Mouse (Mus musculus) cerebellum, adult 9-10 months (tissue): ENCODE data around the gene Sox5.

Experiments
- DNase-seq: peaks from one replicate; pipeline ENCODE4 v3.0.0; 2022

The Sox5 gene

DNA sequence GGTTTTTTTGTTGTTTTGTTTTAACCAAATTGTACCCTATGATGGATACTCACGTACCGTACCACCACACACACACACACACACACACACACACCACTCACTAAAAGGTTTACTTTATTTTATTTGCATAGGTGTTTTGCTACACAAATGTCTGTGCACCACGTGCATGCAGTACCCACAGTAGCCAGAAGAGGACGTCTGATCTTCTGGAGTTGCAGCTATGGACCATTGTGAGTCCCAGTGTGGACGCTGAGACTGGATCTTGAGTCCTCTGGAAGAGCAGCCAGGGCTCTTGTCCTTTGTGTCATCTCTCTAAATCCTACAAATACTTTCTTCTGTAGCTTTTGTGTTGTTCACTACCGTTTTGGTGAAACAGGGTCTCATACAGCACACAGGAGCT lies 776.6 kb downstream of the Sox5 start:
- DNase-seq = no peak

DNA sequence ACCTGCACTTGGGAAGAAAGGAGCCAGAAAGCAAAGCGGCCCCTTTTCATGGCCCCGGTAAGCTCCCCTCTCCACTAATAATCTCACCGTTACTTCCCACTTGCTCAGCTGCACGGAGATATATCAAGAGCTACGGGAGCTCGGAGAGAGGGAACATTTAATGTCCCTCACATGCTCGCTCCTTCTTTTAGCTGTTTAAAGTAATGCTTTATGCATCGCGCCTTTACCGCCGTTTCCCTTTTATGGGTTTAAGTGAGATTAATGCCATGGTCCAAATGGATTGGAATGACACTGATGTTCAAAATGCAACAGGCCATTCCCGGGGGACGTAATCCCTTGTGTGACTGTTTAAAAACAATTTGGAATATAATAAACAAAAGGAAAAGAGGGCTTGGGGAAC lies 783.6 kb downstream of the Sox5 start:
- no peak for DNase-seq

DNA sequence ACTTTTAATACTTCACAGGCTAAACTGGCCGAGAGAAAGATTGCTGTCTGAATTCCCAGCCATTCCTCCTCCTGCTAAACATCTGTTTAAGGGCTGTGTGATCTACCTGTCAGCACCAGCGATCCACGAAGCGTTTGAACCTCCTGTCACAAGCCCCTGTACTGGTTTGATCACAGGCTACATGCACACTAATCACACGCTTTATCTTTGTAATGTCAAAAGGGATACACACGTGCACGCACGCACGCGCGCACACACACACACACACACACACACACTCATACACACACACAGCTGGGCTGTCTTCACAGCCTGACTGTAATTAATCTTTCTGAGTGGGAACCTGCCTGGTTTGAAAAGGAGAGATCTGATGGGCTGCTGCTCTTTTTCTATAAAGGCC lies 784.2 kb downstream of the Sox5 start:
- DNase-seq = no peak

DNA sequence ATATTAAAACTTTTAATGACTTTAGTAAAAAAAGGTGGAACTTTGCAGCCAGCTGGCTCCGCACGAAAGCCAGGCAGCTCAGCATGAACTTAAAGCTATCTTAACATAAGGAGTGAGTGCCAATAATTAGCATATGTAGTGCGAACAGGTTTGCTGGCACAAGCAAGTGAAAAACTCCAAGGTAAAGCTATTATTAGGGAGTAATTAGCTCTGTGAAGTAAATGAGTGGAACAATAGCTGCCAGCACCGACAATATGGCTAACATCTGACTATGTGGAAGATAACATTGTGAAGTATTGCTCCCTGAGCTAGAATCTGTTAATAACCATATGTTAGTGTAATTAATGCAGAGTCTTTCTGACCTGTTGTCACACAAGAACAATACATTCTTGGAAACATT lies 786.7 kb downstream of the Sox5 start:
- DNase-seq = peak; percentile 16

DNA sequence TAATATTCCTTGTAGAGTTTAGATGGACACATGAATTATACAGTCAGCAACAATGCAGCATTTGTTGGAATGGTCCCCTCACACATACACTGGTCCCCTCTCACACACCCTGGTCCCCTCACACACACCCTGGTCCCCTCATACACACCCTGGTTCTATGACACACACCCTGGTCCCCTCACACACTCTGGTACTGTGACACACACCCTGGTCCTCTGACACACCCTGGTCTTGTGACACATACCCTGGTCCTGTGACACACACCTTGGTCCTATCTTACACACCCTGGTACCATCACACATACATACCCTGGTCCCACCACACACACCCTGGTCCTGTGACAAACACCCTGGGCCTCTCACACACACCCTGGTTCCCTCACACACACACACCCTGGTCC lies 794.2 kb downstream of the Sox5 start:
- no peak for DNase-seq

DNA sequence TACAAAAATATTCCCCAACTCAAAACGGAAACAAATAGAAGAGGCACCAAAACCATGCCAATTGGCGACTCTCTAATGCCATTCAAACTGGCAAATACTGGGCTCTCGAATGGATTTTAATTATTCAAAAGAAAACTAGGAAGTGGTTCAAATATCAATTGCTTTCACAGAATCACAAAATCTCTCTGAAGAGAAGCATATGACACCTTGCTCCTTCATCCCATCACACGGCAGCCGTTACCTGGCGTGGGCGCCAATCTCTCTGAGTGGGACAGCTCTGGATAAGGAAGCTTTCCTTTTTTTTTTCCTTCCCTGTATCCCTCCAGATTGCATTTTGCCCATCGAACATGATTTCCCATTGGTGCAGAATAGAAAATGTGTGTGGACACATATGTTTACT lies 801.6 kb downstream of the Sox5 start:
- peak; percentile 8 for DNase-seq

DNA sequence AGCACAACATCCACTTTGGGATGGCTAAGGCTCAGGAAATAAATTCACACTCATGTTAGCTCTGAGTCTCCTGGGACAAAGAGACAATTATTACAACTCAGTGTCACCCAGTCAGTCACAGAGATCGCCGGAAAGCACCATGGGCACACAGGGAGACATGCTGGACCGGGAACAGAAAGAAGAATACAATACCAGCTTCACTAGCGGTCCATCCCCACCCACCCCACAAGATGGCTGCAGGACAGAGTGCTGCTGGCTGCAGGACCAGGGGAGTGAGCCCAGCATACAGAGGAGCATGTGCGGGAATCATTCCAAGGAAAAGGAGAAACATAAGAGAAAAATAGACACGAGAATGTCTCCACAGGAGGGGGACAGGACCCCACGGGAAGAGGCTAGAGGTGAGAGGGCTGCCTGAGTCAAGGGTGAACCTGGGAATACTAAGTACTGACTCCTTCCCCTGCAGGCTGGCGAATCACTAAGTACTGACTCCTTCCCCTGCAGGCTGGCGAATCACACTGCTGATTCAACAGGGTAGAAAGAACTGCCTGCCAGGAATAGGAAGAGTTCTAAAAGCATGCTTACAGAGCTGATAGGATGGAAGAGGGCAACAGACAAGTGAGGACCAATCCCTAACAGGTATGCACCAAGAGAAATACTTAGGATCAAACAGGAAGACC lies 813.9 kb downstream of the Sox5 start:
- no peak for DNase-seq

DNA sequence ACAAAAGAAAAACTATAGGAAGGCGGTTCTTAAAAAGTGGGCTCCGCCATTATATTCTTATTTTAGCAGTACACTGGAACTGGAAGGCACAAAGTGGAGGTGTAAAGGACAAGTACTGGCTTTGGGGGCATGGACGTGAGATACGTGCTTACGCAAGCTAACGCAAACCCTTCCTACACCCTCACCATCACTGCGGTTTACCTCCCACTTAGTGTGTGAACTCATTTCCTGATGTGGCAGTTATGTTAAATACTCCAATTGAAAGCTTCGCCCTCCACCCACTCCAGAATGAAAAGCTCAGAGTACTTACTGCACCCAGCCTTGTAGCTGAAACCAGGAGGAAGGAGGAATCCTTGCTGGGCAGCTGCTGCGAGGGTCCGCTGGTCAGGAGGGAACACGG lies 821.3 kb downstream of the Sox5 start:
- DNase-seq = no peak

DNA sequence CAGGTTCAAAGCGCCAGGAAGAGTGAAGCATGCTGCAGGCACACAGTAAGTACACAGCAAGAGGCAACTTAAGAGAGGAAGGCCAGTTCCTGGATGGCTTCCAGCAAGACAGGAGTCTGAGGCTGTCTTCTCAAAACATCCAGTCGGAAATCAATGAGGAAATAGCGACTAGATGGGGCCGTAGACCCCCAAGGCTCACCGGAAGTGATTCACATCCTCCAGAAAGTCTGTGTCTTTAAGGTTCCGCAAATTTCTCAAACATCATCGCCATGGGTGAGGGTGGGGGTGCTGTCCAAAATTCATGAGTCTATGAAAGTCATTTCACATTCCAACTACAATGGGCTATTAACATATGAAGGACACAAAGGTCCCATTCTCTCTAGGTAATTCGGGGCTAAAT lies 821.7 kb downstream of the Sox5 start:
- no peak for DNase-seq

DNA sequence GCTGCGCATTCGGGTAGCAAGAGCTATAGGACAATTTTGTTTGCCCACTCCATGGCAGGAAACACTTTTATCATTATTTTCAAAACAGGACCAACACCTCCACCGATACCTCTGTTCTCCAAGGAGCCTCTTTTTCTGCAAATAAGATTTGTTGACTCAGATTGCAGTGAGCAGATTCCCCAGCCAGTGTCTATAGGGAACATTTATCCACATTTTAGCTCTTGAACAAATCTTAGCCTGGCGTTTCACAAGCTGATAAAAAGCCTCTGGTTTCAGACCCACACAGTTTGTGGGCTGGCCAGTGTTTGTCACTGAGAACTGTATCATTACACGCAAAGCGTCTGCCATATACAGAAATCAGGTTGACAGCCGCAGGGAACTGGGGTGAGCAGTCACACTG lies 823.4 kb downstream of the Sox5 start:
- no peak for DNase-seq

DNA sequence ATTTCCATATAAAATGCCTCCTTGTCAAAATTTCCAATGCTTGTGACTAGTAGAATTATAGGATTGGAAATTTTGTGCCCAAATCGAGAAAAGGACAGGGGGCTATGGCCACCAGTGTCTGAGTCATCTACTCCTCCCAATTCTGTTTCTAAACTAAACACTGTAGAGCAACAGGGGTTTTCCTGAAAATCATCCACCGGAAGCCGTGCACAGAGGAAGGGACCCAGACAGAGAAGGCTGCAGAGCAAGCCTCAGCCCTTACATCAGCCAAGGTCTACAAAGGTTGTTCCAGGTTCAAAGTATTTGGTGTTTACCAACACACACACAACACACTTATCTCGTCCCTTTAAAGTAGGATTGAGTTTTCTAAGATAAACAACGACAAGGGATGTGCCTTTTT lies 824.7 kb downstream of the Sox5 start:
- no peak for DNase-seq

DNA sequence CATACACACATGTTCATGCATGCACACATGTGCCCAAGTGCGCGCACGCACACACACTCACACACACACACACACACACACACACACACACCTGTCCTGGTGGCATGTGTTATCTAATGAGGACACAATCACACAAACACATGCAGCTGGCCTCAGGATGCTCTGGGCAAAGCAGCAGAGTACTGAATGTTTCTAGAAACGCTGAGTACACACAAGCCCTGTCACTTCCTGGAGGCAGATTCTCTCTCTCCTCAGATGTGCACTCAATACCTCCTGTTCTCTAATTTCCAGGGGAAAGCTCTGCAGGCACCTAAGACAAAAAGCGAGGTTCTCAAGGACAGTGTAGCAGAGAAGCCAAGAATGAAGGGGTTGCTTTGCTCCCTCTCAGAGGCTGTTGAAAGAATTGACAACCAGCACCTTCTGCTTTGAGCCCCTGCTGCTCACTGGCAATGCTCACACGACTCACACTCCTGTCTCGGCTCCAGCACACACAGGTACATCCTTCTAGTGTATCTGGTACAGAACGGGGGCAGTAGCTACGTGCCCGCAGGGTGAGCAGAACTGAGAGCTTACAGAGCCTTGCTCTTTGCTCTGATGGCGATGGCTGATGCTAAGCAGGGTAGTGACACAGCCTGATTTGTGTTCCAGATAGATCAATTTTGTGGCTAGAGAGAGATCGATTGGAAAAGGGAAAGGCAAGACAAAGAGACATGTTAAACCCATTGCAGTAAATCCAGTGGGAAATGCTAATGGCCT lies 833.0 kb downstream of the Sox5 start:
- DNase-seq = no peak

DNA sequence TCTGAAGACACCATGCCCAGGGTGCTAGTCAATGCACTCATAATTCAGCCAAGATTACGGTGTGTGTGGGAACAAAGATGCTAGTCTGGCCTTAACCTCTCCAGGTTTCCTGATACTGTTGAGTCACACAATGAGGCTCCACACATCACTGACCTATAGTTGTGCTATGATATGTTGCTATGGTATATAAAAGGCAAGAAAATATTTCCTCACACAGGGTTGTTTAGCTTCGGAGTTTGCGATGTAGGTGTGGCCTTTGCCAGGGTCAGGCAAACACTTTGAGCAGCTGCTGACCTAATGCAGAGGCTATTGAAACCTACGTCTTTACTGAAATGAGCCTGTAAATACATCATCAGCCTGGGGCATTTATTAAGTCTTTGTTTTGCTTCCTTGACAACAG lies 833.7 kb downstream of the Sox5 start:
- DNase-seq = no peak

DNA sequence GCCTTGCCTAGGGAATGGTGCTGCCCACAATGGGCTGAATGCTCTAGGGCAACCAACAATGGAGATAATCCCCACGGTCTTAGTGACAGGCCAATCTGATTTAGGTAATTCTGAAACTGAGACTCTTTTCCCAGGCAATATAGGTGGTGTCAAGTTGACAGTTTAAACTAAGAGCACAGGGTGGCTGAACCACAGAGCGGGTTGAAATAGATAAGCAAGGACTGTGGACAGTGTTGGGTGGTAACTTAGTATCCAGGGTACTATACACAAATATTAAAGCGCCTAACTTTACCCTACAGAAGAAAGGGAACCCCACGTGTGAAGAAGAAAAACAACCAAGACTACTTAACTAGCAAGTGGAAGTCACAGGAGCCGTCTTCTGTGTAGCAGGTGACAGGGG lies 838.7 kb downstream of the Sox5 start:
- no peak for DNase-seq

DNA sequence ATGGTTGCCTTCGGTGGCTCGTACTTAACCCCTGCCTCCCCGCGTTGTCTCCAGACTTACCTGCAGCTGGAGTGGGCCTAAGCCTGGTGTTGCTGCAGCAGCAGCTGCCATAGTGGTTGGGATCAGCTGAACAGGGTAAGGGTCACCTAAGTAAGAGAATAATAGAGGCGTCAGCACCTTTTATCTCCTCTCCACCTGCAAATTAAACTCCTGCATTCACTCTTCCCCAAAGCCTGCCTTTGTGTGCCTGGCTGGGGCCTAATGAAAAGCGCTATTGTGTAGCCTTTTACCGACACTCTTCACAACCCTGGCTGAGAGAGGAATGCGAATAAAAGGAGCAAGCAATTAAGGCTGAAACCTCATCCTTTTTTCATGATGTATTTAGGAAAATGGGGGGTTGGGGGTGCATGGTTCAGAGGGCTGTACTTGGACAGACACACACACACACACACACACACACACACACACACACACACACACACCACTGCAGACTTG lies 840.4 kb downstream of the Sox5 start:
- no peak for DNase-seq

DNA sequence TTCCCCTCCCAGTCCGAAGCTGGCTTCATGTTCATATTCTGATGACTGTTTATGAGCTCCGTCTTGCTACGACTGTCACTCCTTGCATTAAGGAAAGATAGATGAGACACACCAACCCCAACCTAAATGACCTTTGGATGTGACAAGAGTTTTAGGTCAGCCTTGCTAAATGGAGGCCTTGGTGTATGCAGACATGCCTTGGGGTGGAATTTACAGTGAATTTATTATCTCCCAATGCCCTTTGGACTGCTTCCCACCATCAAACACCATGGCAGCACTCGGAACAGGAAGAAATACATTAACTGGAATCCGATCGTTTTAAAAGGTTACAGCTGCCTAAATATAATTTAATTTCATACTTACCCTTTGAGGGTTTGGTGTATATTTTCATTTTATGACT lies 858.6 kb downstream of the Sox5 start:
- no peak for DNase-seq

DNA sequence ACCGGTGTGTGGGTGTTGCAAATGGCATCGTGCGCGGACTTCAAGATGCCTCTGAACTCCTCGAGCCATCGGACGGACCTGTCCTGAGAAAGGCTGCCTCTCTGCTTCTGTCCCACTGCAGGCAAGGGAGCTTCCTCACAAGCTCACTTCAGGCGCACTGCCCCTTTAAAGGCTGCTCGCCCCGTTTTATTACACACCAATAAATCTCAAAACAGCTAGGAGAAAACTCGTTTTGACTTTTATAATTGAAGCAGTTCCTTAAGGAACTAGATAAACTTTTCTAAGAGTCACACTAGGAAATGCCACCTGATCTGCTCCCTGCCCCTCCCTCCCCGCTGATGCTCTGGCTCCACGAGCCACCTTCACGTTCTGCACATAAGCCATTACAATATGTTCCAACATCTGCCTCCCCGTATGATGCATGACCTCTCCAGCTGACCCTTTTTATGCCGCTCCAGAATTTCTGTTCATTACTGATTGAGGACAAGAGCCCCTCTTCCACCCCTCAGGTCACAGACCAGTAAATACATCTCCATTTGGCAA lies 863.3 kb downstream of the Sox5 start:
- no peak for DNase-seq

DNA sequence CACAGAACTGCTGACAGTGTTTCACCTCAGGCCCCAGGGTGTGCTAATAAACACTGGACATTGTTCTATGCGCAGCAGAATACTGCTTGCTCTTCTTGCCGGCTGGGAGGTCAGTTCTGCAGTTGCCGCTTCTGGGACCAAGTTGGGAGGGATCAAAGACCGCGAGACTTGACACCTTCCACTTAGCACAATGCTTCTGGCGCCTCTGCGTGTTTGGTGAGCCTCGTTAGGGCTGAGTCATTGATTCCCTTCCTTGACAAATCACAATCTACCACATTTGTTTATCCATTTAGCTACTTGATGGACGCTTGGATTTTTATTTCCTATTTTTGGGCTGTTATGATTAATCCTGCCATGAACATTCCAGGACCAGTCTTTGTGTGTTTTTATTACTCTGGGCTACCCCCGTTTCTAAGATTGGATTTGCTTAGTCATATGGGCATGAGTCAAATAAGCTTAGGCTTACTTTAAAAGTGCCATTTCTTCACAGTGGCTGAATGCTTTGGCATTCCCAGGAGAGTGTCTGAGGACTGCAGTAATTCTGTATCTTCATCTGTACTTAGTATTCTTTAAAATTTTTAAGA lies 865.5 kb downstream of the Sox5 start:
- no peak for DNase-seq

DNA sequence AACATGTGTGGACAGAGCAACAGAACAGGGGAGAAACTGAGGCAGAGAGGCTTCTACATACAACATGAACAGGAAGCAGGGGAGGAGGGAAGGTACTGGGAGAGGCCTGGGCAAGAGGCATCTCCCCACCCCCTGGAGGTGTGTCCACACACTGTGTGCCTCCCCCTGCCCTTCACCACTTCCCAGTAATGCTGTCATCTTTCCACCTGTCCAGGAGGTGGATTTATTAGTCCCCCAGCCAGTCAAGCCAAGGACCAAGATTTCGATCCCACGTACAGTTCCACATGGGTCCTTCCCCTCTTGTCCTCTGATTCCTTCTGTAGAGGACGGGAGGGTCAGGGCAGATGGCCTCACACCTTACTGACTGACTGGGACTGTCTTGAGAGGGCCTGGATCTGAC lies 866.1 kb downstream of the Sox5 start:
- DNase-seq = no peak

DNA sequence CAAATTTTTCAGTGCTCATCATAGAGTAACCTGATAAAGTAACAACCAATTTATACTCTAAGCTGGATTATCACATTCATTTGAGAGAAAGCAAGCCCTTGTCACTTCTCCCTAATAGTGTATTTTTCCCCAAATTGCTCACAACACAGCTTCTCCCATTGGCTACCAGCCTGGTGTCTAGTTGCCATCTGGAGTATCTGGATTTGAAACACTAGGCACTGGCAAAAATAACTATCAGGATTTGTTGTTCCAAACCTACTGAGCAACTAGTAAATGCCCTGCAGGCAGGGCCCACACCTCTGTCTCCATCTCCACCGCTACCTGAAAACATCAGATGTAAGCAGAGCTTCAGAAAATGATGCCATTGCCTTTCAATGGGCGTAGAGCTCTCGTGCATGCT lies 869.5 kb downstream of the Sox5 start:
- DNase-seq = no peak

DNA sequence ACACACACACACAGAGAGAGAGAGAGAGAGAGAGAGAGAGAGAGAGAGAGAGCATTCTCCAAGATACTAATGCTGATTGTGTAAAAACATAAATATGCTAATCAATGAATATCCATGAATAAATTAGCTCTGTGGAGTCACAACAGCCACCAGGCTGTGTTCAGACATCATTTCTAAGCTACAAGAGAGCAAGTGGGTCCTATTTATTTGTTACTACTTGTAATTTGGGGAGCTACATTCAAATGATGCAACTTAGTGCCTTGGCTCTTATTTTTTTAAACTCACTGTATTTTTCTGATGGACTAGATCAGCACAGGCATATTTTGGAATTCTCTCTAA lies 877.1 kb downstream of the Sox5 start:
- DNase-seq = no peak

DNA sequence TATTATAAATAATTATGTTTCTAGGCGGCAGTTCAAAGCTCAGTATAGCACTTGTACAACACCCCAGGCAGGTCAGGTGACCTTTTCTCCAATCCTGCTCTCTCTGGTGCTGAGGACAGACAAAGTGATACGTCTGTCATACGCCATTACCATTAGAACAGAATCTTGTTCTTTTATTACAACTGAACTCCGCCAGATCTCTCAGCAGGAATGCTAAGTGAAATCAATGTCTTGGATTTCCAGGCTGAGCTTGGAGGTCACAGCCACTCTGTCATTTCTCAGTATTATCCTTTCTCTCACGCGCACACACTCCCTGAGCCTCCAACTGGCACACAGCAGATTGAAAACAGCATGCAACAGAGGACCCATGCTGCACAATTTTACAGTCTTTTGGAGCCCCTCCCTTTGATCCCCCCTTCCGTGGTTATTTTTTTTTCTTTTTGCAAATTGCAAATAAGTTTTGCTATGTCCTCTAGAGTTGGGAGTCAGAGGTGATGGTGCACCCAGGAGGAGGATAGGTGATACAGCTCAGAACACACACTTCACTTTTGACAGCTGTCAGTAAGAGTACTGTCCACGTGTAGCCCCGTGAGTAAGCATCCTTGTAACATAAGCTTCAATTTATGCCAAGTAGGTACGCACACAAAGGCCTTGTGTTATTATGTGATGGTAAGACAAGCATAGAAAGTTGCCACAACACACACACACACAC lies 877.6 kb downstream of the Sox5 start:
- no peak for DNase-seq

DNA sequence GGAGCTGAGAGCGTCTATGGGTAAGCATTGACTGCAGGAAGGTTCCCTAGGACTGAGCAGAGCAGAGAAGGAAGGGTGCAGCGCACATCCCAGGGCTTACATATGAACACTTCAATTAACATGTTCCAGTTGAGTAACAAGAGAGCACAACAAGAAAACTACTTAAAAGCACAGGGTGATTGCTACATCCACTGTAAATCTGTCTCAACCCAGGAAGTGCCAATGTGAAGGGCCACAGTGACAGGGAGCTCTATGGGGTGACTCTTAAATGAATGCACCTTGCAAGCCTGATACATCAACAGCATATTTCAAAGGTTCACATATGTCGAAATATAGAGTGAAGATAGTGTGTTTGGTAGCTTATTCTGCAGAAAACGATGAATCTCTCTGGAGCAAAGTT lies 880.9 kb downstream of the Sox5 start:
- DNase-seq = no peak

DNA sequence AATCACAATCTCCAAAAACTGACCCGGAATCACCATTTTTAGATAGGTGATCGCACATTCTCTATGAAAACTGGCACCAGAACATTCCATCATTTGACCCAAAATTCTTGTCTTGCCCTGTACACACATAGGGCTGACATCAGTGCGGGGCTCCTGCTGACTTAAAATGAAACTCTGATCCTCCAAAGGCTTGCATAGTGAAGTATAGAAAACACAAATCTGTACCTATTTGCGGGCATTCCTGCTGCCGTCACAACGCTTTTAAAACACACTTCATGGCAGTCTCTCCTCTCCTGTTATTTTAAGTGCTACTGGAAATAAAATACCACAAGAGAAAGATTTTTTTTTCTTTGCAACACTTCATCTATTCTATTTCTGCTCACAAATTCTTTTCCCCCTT lies 886.7 kb downstream of the Sox5 start:
- no peak for DNase-seq
